Mouse (Mus musculus) erythroblast, embryonic 14.5 days (primary cell): ENCODE results near the gene Pfdn2. TPM values are rescaled to one million over a fixed set of nuclear protein-coding genes. Genes with fewer than 3 reads are reported as not detected.

Experiments
- H3K27me3 ChIP-seq: 2 replicates; pipeline ENCODE4 v1.6.1; 2012; ENCODE audit warnings: inconsistent platforms; ENCODE audit not compliant: control insufficient read depth
- H3K36me3 ChIP-seq: 2 replicates; pipeline ENCODE4 v1.6.1; 2012; ENCODE audit warnings: mild to moderate bottlenecking, inconsistent platforms; ENCODE audit not compliant: control insufficient read depth
- H3K4me1 ChIP-seq: 2 replicates; pipeline ENCODE4 v1.6.1; 2012; ENCODE audit warnings: inconsistent platforms; ENCODE audit not compliant: control insufficient read depth
- H3K4me3 ChIP-seq: replicated peaks from 2 replicates; pipeline ENCODE3; 2012; ENCODE audit warnings: moderate library complexity, mild to moderate bottlenecking, inconsistent platforms
- H3K9me3 ChIP-seq: 2 replicates; pipeline ENCODE4 v1.6.1; 2012; ENCODE audit warnings: low read length, inconsistent platforms, mixed read lengths; ENCODE audit not compliant: control insufficient read depth
- GATA1 ChIP-seq: IDR thresholded peaks from 2 replicates; pipeline ENCODE4 v1.6.1; 2012; ENCODE audit warnings: low read length, inconsistent platforms, mixed read lengths
- TAL1 ChIP-seq: IDR thresholded peaks from 3 replicates; pipeline ENCODE4 v1.6.1; 2012; ENCODE audit warnings: low read length, inconsistent platforms, mixed read lengths
- polyA plus RNA-seq: library from polyadenylated mRNA; stranded (reverse); fragments of >175 nt; gene quantifications from 2 replicates; pipeline ENCODE4 v1.2.3, GENCODE M21; 2012

Gene Pfdn2
- polyA plus RNA-seq, 1 experiment = 1.4 TPM

GRCm38 (mm10) chr1:171369845-171370556, 24.5 kb downstream of the Pfdn2 start, which contains the start of gene Nectin4:
Gene Nectin4, plus strand, starts transcription at chr1:171370099.
- H3K4me3 ChIP-seq = no peak within 1 kb of the TSS
- H3K4me1 ChIP-seq = peaks cover 1% of the 10 kb centered on the region; the same call in 1 of the 2 replicates
- H3K27me3 ChIP-seq = peaks cover 15% of the 10 kb centered on the region
- TF ChIP-seq GATA1 = no peak
- TF ChIP-seq TAL1 = no peak
- H3K9me3 ChIP-seq = no peaks in the 10 kb centered on the region
- no peaks in the 10 kb centered on the region for H3K36me3 ChIP-seq

GRCm38 (mm10) chr1:171372880-171373279, 27.4 kb downstream of the Pfdn2 start:
- Histone ChIP-seq H3K36me3 (no peaks in the 10 kb centered on the region), H3K9me3 (no peaks in the 10 kb centered on the region), H3K27me3 (peaks cover 17% of the 10 kb centered on the region), H3K4me1 (peaks cover 7% of the 10 kb centered on the region), H3K4me3 (no peak overlapping the region)
- no peak for TF ChIP-seq TAL1
- no peak for TF ChIP-seq GATA1

GRCm38 (mm10) chr1:171373946-171374345, 28.5 kb downstream of the Pfdn2 start:
- TF ChIP-seq GATA1 = no peak
- TF ChIP-seq TAL1 = no peak
- H3K27me3 ChIP-seq = peaks cover 17% of the 10 kb centered on the region
- no peaks in the 10 kb centered on the region for H3K36me3 ChIP-seq
- H3K4me1 ChIP-seq = peaks cover 7% of the 10 kb centered on the region
- no peaks in the 10 kb centered on the region for H3K9me3 ChIP-seq
- no peak overlapping the region for H3K4me3 ChIP-seq

GRCm38 (mm10) chr1:171375646-171376097, 30.2 kb downstream of the Pfdn2 start:
- Histone ChIP-seq H3K27me3 (peaks cover 27% of the 10 kb centered on the region), H3K36me3 (no peaks in the 10 kb centered on the region), H3K4me3 (no peak overlapping the region), H3K4me1 (peaks cover 9% of the 10 kb centered on the region), H3K9me3 (no peaks in the 10 kb centered on the region)
- TF ChIP-seq GATA1 (no peak), TAL1 (no peak)

- no peaks in the 10 kb centered on the region for H3K9me3 ChIP-seq
- no peak overlapping the region for H3K4me3 ChIP-seq
- TF ChIP-seq GATA1 = no peak
- no peak for TF ChIP-seq TAL1
- peaks cover 9% of the 10 kb centered on the region for H3K4me1 ChIP-seq
- no peaks in the 10 kb centered on the region for H3K36me3 ChIP-seq
- H3K27me3 ChIP-seq = peaks cover 28% of the 10 kb centered on the region
Observed at GRCm38 (mm10) chr1:171378298-171378697, 32.8 kb downstream of the Pfdn2 start.

GRCm38 (mm10) chr1:171379935-171380599, 34.6 kb downstream of the Pfdn2 start:
- TF ChIP-seq TAL1 (no peak), GATA1 (no peak)
- H3K27me3 ChIP-seq = peaks cover 28% of the 10 kb centered on the region
- H3K9me3 ChIP-seq = no peaks in the 10 kb centered on the region
- H3K4me1 ChIP-seq = peaks cover 7% of the 10 kb centered on the region
- no peaks in the 10 kb centered on the region for H3K36me3 ChIP-seq
- no peak overlapping the region for H3K4me3 ChIP-seq

- Histone ChIP-seq H3K9me3 (no peaks in the 10 kb centered on the region), H3K4me3 (no peak overlapping the region), H3K27me3 (peaks cover 26% of the 10 kb centered on the region), H3K36me3 (no peaks in the 10 kb centered on the region), H3K4me1 (peaks cover 2% of the 10 kb centered on the region; the same call in 1 of the 2 replicates)
- no peak for TF ChIP-seq TAL1
- no peak for TF ChIP-seq GATA1
Observed at GRCm38 (mm10) chr1:171382096-171382620, 36.7 kb downstream of the Pfdn2 start.

GRCm38 (mm10) chr1:171384361-171384760, 38.9 kb downstream of the Pfdn2 start:
- TF ChIP-seq GATA1 (no peak), TAL1 (no peak)
- peaks cover 23% of the 10 kb centered on the region for H3K27me3 ChIP-seq

GRCm38 (mm10) chr1:171385171-171385570, 39.7 kb downstream of the Pfdn2 start:
- Histone ChIP-seq H3K27me3 (peaks cover 15% of the 10 kb centered on the region), H3K4me1 (peaks cover 14% of the 10 kb centered on the region), H3K9me3 (no peaks in the 10 kb centered on the region), H3K36me3 (no peaks in the 10 kb centered on the region), H3K4me3 (no peak overlapping the region)
- TF ChIP-seq TAL1 (no peak), GATA1 (no peak)

More at GRCm38 (mm10) chr1:171384361-171384760, 38.9 kb downstream of the Pfdn2 start:
- Histone ChIP-seq H3K36me3 (no peaks in the 10 kb centered on the region), H3K4me1 (peaks cover 10% of the 10 kb centered on the region), H3K9me3 (no peaks in the 10 kb centered on the region), H3K4me3 (no peak overlapping the region)

GRCm38 (mm10) chr1:171387099-171387498, 41.6 kb downstream of the Pfdn2 start:
- no peaks in the 10 kb centered on the region for H3K9me3 ChIP-seq
- H3K4me3 ChIP-seq = no peak overlapping the region
- TF ChIP-seq TAL1 (no peak), GATA1 (no peak)
- H3K27me3 ChIP-seq = peaks cover 3% of the 10 kb centered on the region; the same call in 1 of the 2 replicates
- peaks cover 12% of the 10 kb centered on the region for H3K4me1 ChIP-seq
- H3K36me3 ChIP-seq = no peaks in the 10 kb centered on the region
